8 mouse cellular contexts compared by ENCODE assay signal in the genomic region with DNA sequence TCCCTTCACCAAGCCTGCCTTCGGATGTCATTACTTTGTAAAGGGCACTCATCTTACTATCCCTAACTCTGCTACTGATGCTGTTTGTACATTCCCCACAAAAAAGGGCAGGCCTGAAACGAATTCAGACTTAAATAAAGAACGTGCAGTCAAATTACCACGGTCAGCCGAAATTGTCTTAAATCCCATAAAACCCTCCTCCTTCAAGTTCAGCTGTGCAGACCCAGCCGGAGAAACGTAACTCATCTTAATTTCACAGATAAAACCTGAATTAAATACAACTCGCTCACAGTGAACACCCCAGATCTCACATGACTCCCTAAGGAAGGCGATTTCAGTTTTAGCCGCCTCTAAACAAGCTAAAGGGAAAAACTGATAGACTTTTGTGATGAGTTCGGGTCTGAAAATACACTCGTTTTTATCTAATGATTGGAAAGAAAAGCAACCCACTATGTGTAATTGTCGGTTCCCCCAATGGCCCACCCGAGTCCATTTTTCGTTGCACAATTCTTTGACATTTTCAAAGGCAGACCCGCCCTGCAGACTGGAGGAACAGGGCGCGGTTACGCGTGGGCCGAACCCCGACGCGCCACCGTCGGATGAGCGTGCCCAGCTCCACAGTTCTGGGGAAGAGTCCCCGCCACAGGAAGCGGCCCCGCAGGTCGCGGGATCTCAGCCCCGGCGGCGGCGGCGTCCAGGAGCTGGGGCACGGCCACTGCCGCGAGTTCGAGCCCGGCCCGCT. TPM values are rescaled to one million over a fixed set of nuclear protein-coding genes. Genes with fewer than 3 reads are reported as not detected.
DNase-seq lines count a peak whose midpoint lies in the region; ATAC-seq and TF ChIP-seq lines count a peak whose summit lies in the region.

No protein-coding gene starts in this region.

- H3K27me3 ChIP-seq in liver, adult 2 months (ENCODE audit: control insufficient read depth, insufficient read depth, low read length), result no peaks in the 10 kb centered on the region
- no peaks in the 10 kb centered on the region for H3K27me3 ChIP-seq in embryonic facial prominence, embryonic 10.5 days (replicated peaks; ENCODE audit: low read depth, poor library complexity, severe bottlenecking)
- no peaks in the 10 kb centered on the region for H3K27me3 ChIP-seq in hindbrain, postnatal 0 days (ENCODE audit: insufficient read depth, low read length)
- H3K27me3 ChIP-seq in midbrain, embryonic 12.5 days, result no peaks in the 10 kb centered on the region

- H3K79me2 ChIP-seq in liver, adult 2 months (ENCODE audit: control insufficient read depth, insufficient read depth, low read length), result peaks cover 5% of the 10 kb centered on the region; the same call in 1 of the 2 replicates

- no peak for TF ChIP-seq POLR2A in liver, adult 2 months (IDR thresholded peaks at IDR 0.05; ENCODE audit: extremely low read depth, insufficient read depth, low read length)

- peak overlapping the region; percentile 94 for H3K27ac ChIP-seq in liver, adult 2 months (replicated peaks; ENCODE audit: insufficient read depth, low read depth, low read length)
- peak overlapping the region; percentile 94 for H3K27ac ChIP-seq in embryonic facial prominence, embryonic 10.5 days (replicated peaks)
- peak overlapping the region; percentile 91 for H3K27ac ChIP-seq in hindbrain, postnatal 0 days
- H3K27ac ChIP-seq in midbrain, embryonic 12.5 days (replicated peaks), result peak overlapping the region; percentile 87

- peak overlapping the region; percentile 71 for H3K4me2 ChIP-seq in hindbrain, postnatal 0 days (ENCODE audit: low read depth, low read length)
- H3K4me2 ChIP-seq in midbrain, embryonic 12.5 days (replicated peaks), result peak overlapping the region; percentile 66

- no peak for TF ChIP-seq CTCF in liver, adult 2 months (IDR thresholded peaks at IDR 0.05; ENCODE audit: low read depth, low read length)
- TF ChIP-seq CTCF in hindbrain, postnatal 0 days (IDR thresholded peaks at IDR 0.05; ENCODE audit: low read depth), result no peak

- peak overlapping the region; percentile 95 for H3K9ac ChIP-seq in liver, adult 2 months (ENCODE audit: low read depth, low read length)
- H3K9ac ChIP-seq in hindbrain, postnatal 0 days (replicated peaks; ENCODE audit: low read length), result peak overlapping the region; percentile 89
- H3K9ac ChIP-seq in midbrain, embryonic 12.5 days (replicated peaks), result peak overlapping the region; percentile 89

- peak overlapping the region; percentile 80 for H3K4me3 ChIP-seq in liver, adult 2 months (ENCODE audit: insufficient read depth, low read depth, low read length)
- peak overlapping the region; percentile 95 for H3K4me3 ChIP-seq in embryonic facial prominence, embryonic 10.5 days
- H3K4me3 ChIP-seq in hindbrain, postnatal 0 days (ENCODE audit: low read length), result peak overlapping the region; percentile 90
- H3K4me3 ChIP-seq in midbrain, embryonic 12.5 days, result peak overlapping the region; percentile 78

- DNase-seq in liver, adult 2 months (ENCODE audit: extremely low read depth, low read depth, low spot score), result peak; percentile 31
- no peak for DNase-seq in liver
- no peak for DNase-seq in embryonic facial prominence, embryonic 10.5 days (ENCODE audit: low spot score)
- no peak for DNase-seq in hindbrain, postnatal 0 days (ENCODE audit: low spot score)
- no peak for DNase-seq in ovary, postnatal 10 days (ENCODE audit: low spot score)
- DNase-seq in kidney, adult 18-20 months, result no peak
- DNase-seq in frontal cortex, postnatal 14 days (ENCODE audit: low spot score in 2 of 2), result no peak

- 2% methylated on average over 43 of the region's 43 CpGs for WGBS in liver, adult 2 months
- 1% methylated on average over 43 of the region's 43 CpGs for WGBS in embryonic facial prominence, embryonic 10.5 days
- 1% methylated on average over 43 of the region's 43 CpGs for WGBS in hindbrain, postnatal 0 days
- 2% methylated on average over 43 of the region's 43 CpGs for WGBS in midbrain, embryonic 12.5 days

- peaks cover 6% of the 10 kb centered on the region; the same call in 1 of the 2 replicates for H3K9me3 ChIP-seq in embryonic facial prominence, embryonic 10.5 days
- H3K9me3 ChIP-seq in hindbrain, postnatal 0 days (ENCODE audit: low read length), result no peaks in the 10 kb centered on the region
- H3K9me3 ChIP-seq in midbrain, embryonic 12.5 days, result no peaks in the 10 kb centered on the region

- peak; percentile 64 for ATAC-seq in hindbrain, postnatal 0 days
- peak; percentile 71; the same call in 1 of the 2 replicates for ATAC-seq in midbrain, embryonic 12.5 days (ENCODE audit: low FRiP score, low read depth)

- peaks cover 9% of the 10 kb centered on the region for H3K36me3 ChIP-seq in liver, adult 2 months (ENCODE audit: control insufficient read depth, insufficient read depth, low read length)
- H3K36me3 ChIP-seq in embryonic facial prominence, embryonic 10.5 days (replicated peaks), result peaks cover 31% of the 10 kb centered on the region
- peaks cover 3% of the 10 kb centered on the region; the same call in 1 of the 2 replicates for H3K36me3 ChIP-seq in hindbrain, postnatal 0 days (ENCODE audit: insufficient read depth, low read length)
- H3K36me3 ChIP-seq in midbrain, embryonic 12.5 days, result peaks cover 24% of the 10 kb centered on the region

- peaks cover 12% of the 10 kb centered on the region; the same call in 1 of the 2 replicates for H3K4me1 ChIP-seq in liver, adult 2 months (ENCODE audit: control insufficient read depth, insufficient read depth, low read length)
- H3K4me1 ChIP-seq in embryonic facial prominence, embryonic 10.5 days, result peaks cover 18% of the 10 kb centered on the region
- H3K4me1 ChIP-seq in hindbrain, postnatal 0 days (ENCODE audit: insufficient read depth, low read length), result 0 out of 2 replicates have a peak, but pooled peaks cover 5% of the 10 kb centered on the region
- H3K4me1 ChIP-seq in midbrain, embryonic 12.5 days, result peaks cover 16% of the 10 kb centered on the region

RNA-seq across cellular contexts. Expression of gene Tmem50a, which starts 0.5 kb away (rescaled TPM):
- 109 and 115 TPM in 2 replicates for total RNA-seq in liver, adult 2 months (2014; rRNA removed)
- 90.6 and 92.7 TPM in 2 replicates for polyA plus RNA-seq in liver, adult 2 months (2012; rRNA removed)
- 127 and 133 TPM in 2 replicates for polyA plus RNA-seq in embryonic facial prominence, embryonic 10.5 days (2016; fragmentation: Nextera tagmentation; extraction: Ambion mirVana)
- total RNA-seq in hindbrain, postnatal 0 days (2014; rRNA removed), result 149 and 166 TPM in 2 replicates
- 231 and 239 TPM in 2 replicates for polyA plus RNA-seq in hindbrain, postnatal 0 days (2015; fragmentation: Nextera tagmentation; extraction: Ambion mirVana)
- polyA plus RNA-seq in midbrain, embryonic 12.5 days (2016; fragmentation: Nextera tagmentation; extraction: Ambion mirVana), result 164 and 167 TPM in 2 replicates

RNA-seq across cellular contexts. Expression of gene Rsrp1, which starts 9.1 kb away (rescaled TPM):
- 200 and 206 TPM in 2 replicates for total RNA-seq in liver, adult 2 months (2014; rRNA removed)
- polyA plus RNA-seq in liver, adult 2 months (2012; rRNA removed), result 345 and 403 TPM in 2 replicates
- polyA plus RNA-seq in embryonic facial prominence, embryonic 10.5 days (2016; fragmentation: Nextera tagmentation; extraction: Ambion mirVana), result 343 and 353 TPM in 2 replicates
- 70.0 and 112 TPM in 2 replicates for total RNA-seq in hindbrain, postnatal 0 days (2014; rRNA removed)
- polyA plus RNA-seq in hindbrain, postnatal 0 days (2015; fragmentation: Nextera tagmentation; extraction: Ambion mirVana), result 256 and 295 TPM in 2 replicates
- polyA plus RNA-seq in midbrain, embryonic 12.5 days (2016; fragmentation: Nextera tagmentation; extraction: Ambion mirVana), result 525 and 549 TPM in 2 replicates

RNA-seq across cellular contexts. Expression of gene Syf2, which starts 16.4 kb away (rescaled TPM):
- 34.4 and 48.0 TPM in 2 replicates for total RNA-seq in liver, adult 2 months (2014; rRNA removed)
- polyA plus RNA-seq in liver, adult 2 months (2012; rRNA removed), result 11.8 and 12.2 TPM in 2 replicates
- 65.2 and 65.9 TPM in 2 replicates for polyA plus RNA-seq in embryonic facial prominence, embryonic 10.5 days (2016; fragmentation: Nextera tagmentation; extraction: Ambion mirVana)
- total RNA-seq in hindbrain, postnatal 0 days (2014; rRNA removed), result 19.2 and 35.0 TPM in 2 replicates
- polyA plus RNA-seq in hindbrain, postnatal 0 days (2015; fragmentation: Nextera tagmentation; extraction: Ambion mirVana), result 70.7 and 80.4 TPM in 2 replicates
- 74.0 and 76.5 TPM in 2 replicates for polyA plus RNA-seq in midbrain, embryonic 12.5 days (2016; fragmentation: Nextera tagmentation; extraction: Ambion mirVana)

RNA-seq across cellular contexts. Expression of gene Rhd, which starts 50.0 kb away (rescaled TPM):
- not detected in 2 replicates for total RNA-seq in liver, adult 2 months (2014; rRNA removed)
- not detected in 2 replicates for polyA plus RNA-seq in liver, adult 2 months (2012; rRNA removed)
- polyA plus RNA-seq in embryonic facial prominence, embryonic 10.5 days (2016; fragmentation: Nextera tagmentation; extraction: Ambion mirVana), result 8.2 and 11.2 TPM in 2 replicates
- 0.29 and 2.1 TPM in 2 replicates for total RNA-seq in hindbrain, postnatal 0 days (2014; rRNA removed)
- polyA plus RNA-seq in hindbrain, postnatal 0 days (2015; fragmentation: Nextera tagmentation; extraction: Ambion mirVana), result 1.1 TPM in 2 replicates
- polyA plus RNA-seq in midbrain, embryonic 12.5 days (2016; fragmentation: Nextera tagmentation; extraction: Ambion mirVana), result 7.3 and 8.9 TPM in 2 replicates
